Mouse (Mus musculus) hindbrain, embryonic 10.5 days (tissue): Measurements from ENCODE around the gene Etv1. TPM values are rescaled to one million over a fixed set of nuclear protein-coding genes. Genes with fewer than 3 reads are reported as not detected.

Experiments
- DNase-seq: peaks from one replicate; pipeline ENCODE4 v3.0.0-alpha.2; 2017; ENCODE audit warnings: low spot score
- H3K27ac ChIP-seq: fragments of 300-500 bp; sonication (generic); 2 replicates; pipeline ENCODE4 v1.5.1; 2016; ENCODE audit warnings: mild to moderate bottlenecking, moderate library complexity
- H3K27me3 ChIP-seq: fragments of 300-500 bp; sonication (generic); 2 replicates; pipeline ENCODE4 v1.6.1; 2016; ENCODE audit warnings: mild to moderate bottlenecking; ENCODE audit not compliant: poor library complexity, insufficient read depth, severe bottlenecking
- H3K36me3 ChIP-seq: fragments of 300-500 bp; sonication (generic); 2 replicates; pipeline ENCODE4 v1.6.1; 2016; ENCODE audit warnings: mild to moderate bottlenecking, moderate library complexity
- H3K4me1 ChIP-seq: fragments of 300-500 bp; sonication (generic); replicated peaks from 2 replicates; pipeline ENCODE4 v1.6.1; 2016; ENCODE audit warnings: mild to moderate bottlenecking
- H3K4me3 ChIP-seq: fragments of 300-500 bp; sonication (generic); 2 replicates; pipeline ENCODE4 v1.5.1; 2016; ENCODE audit warnings: mild to moderate bottlenecking, moderate library complexity
- H3K9me3 ChIP-seq: fragments of 300-500 bp; sonication (generic); 2 replicates; pipeline ENCODE4 v1.6.1; 2016; ENCODE audit warnings: mild to moderate bottlenecking, moderate library complexity
- WGBS: fragments of 180-500 bp; shearing (Covaris S2); methylation state at CpG from one replicate; pipeline ENCODE4 v1.1.7; 2016; 5-methylcytosine and 5-hydroxymethylcytosine counted together
- polyA plus RNA-seq: library from polyadenylated mRNA; unstranded; fragments of >200 nt; fragmentation: Nextera tagmentation; extraction: Ambion mirVana; gene quantifications from 2 replicates; pipeline ENCODE4 v1.2.1, GENCODE M21; 2016

Etv1 gene
- polyA plus RNA-seq, 1 experiment from 2014 or later: 10.2 TPM

DNA sequence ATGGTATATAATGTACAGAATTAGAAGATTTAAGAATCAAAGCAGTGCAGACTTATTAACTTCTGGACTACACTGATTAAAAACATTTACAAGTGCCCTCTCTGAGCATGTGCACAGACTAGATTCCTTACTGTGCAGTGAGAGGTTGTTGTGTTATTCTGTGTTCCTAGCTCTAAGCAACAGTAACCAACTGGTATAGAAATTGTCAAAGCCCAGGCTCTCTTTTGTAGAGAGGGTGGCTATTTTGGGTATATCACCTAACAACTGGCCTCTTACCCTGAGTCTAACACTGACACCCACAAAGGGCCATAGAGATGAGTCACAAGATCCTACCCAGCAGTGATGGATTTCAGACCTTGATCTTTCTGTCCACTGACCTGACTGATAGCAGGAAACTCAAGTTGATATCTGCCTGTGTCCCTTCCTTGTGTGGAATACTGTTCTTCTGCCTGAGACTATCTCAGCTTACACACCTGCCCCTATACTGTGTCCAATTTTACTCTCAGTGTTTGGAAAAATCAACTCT lies 95.4 kb downstream of the Etv1 start:
- no peaks in the 10 kb centered on the region for H3K4me1 ChIP-seq
- DNase-seq: no peak
- H3K4me3 ChIP-seq: no peak overlapping the region
- H3K9me3 ChIP-seq: no peaks in the 10 kb centered on the region
- H3K27me3 ChIP-seq: no peaks in the 10 kb centered on the region
- H3K27ac ChIP-seq: no peak overlapping the region
- H3K36me3 ChIP-seq: no peaks in the 10 kb centered on the region

- no peak for DNase-seq
- Histone ChIP-seq H3K27ac (no peak overlapping the region), H3K36me3 (no peaks in the 10 kb centered on the region), H3K4me3 (no peak overlapping the region), H3K27me3 (no peaks in the 10 kb centered on the region), H3K9me3 (no peaks in the 10 kb centered on the region), H3K4me1 (no peaks in the 10 kb centered on the region)
- WGBS: 91% methylated on average over 3 of the region's 3 CpGs
These were observed 125.3 kb downstream of the Etv1 start for GRCm38 (mm10) chr12:38904516-38904915.

GRCm38 (mm10) chr12:38906314-38906713 lies 127.1 kb downstream of the Etv1 start:
- 90% methylated on average over 6 of the region's 6 CpGs for whole genome bisulfite sequencing
- H3K4me3 ChIP-seq: no peak overlapping the region
- DNase-seq: no peak

DNA sequence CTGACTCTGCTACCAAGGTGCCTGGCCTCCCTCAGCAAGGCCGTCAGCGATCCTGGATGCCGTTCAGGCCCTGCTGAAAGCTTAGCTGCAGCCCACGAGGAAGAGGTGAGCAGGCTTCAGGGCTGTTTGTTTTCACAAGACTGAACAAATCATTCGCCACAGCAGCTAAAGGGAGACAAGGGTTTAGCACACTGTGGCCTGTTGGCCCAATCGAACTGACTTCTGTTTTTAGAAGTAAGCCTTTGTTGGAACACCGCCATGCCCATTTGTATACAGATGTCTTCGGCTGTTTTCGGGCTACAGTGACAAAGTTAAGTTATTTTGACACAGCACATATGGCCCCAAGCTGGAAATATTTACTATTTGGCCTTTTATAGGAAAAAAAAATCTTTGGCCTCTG lies 127.6 kb downstream of the Etv1 start:
- Histone ChIP-seq H3K4me1 (no peaks in the 10 kb centered on the region), H3K9me3 (no peaks in the 10 kb centered on the region), H3K27ac (no peak overlapping the region), H3K36me3 (no peaks in the 10 kb centered on the region), H3K27me3 (no peaks in the 10 kb centered on the region), H3K4me3 (no peak overlapping the region)
- WGBS: 72% methylated on average over 9 of the region's 9 CpGs
- DNase-seq: no peak

More at GRCm38 (mm10) chr12:38906314-38906713, 127.1 kb downstream of the Etv1 start:
- H3K4me1 ChIP-seq: no peaks in the 10 kb centered on the region
- H3K27me3 ChIP-seq: no peaks in the 10 kb centered on the region
- no peak overlapping the region for H3K27ac ChIP-seq
- no peaks in the 10 kb centered on the region for H3K9me3 ChIP-seq
- H3K36me3 ChIP-seq: no peaks in the 10 kb centered on the region

GRCm38 (mm10) chr12:38908947-38909346 lies 129.8 kb downstream of the Etv1 start:
- no peak overlapping the region for H3K4me3 ChIP-seq

More at GRCm38 (mm10) chr12:38908947-38909346, 129.8 kb downstream of the Etv1 start:
- Histone ChIP-seq H3K27me3 (no peaks in the 10 kb centered on the region), H3K36me3 (no peaks in the 10 kb centered on the region), H3K9me3 (no peaks in the 10 kb centered on the region), H3K27ac (no peak overlapping the region), H3K4me1 (no peaks in the 10 kb centered on the region)
- DNase-seq: no peak
- WGBS: 89% methylated on average over 3 of the region's 3 CpGs
